Mouse (Mus musculus): ENCODE data around the gene Znhit6.

DNA sequence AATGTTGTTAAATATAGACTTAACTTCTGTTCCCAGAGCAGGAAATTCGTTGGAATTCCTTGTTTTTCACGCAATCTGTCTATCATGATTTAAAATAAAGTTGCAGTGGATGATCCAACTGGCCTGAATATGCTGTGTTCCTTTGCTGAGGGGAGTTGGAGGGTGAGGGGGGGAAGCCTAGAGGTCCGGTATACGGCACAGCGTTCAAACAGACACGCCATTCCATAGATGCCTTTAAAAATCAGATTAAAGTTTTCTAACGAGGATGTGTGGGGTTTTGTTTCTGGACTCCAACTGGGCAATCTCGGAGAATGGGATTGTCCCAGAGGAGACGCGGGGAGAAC, 75.9 kb downstream of the Znhit6 start:
- TF ChIP-seq CTCF (IDR thresholded peaks at IDR 0.05; ENCODE audit: low read depth, low read length) (no peak), POLR2AphosphoS5 (IDR thresholded peaks at IDR 0.05; ENCODE audit: insufficient replicate concordance, low read depth, low read length) (no peak), TAL1 (conservative IDR thresholded peaks at IDR 0.05; ENCODE audit: low read depth, low read length) (no peak), GATA1 (IDR thresholded peaks at IDR 0.05; ENCODE audit: borderline replicate concordance, low read length) (no peak)
